Mouse (Mus musculus) left cerebral cortex, adult 9 months (tissue): ENCODE measurements around the gene Ceacam16.
A peak's percentile ranks its signal among the peaks of the same experiment; 100 is the strongest.

Source experiments
- DNase-seq, 2 experiments: peaks; one replicate each; pipeline ENCODE4 v3.0.0; 2022; ENCODE audit warnings: low spot score in 2 of 2

Ceacam16 gene

GRCm38 (mm10) chr7:19861199-19861598 is at the start of gene Ceacam16:
TSS of gene Ceacam16 (minus strand) at chr7:19861299.
- no peak for DNase-seq

DNA sequence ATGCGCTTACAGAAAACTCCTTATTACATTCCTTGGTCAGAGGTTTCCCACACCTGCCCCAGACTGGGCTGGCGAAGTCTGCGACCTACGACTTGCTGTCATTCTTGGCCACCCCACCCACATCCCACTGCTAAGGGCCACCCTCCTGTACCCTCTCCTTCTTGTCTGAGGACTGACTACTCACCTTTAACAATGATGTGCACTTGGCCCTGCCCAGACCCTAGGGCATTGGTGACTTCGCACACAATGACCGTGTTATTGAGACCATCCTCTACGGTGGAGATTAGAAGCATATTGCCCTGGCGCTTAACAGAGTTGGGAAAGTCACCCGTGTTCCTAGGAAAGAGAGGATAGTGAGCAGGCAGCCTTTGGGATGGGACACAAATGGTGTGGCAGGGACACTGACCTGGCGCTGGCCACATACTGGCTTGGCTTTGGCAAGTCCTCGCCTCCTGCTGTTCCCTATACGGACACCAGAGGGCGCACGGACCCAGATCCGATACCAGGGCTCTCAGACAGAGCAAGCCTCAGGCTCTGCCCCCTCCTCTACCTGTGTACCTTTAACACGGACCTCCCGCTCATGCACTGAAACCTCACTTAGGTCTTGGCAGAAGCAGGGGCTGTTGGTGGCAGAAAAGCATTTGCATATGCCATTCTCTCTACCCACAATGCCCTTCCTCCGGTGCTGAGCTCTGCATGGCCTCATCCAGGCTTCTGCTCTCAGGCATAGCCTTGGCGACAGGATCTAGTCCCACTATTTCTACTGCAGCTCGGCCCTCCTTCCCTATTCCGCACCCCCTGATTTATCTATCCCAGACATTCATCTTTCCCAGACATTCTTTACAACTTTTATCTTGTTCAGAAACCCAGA is 49.6 kb upstream of the Ceacam16 start:
- peak in 1 of 2 experiments; percentile 79 for DNase-seq

DNA sequence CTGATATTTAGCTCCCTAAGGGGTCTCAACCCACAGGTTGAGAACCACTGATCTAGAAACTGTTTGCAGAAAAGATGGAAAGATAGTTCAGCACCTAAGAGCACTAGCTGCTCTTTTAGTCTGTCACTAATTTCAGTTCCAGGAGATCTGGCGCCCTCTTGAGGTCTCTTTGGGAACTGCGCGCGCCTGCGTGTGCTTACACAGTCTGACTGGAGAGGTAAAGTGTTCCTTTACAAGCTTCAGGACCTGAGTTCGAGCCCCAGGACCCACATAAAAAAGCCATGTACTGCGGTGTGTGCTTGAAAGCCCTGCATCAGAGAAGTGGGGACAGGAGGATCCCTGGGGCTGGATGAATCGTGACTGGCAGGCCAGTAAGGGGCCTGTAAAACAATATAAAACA is 28.8 kb upstream of the Ceacam16 start:
- peak in 1 of 2 experiments; percentile 24 for DNase-seq

DNA sequence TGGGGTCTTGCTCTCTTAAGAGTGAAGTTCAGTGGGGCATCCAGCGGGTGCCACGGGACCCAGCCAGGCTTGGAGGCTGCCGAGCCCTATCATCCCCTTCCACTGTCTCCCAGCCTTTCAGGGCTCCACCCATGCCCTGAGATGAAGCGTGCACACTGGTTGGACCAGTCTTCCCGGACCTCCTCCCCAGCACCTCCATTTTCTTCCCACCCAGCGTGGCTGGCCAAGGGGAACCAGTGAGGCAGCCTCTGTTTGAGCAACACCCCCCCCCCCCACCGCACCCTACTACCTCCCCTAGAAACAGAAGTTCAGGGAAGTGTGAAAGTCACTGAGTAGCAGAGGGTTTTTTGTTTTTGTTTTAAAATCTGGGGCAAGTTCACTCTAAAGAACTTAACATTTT is 26.8 kb upstream of the Ceacam16 start, which contains the start of gene Ceacam19:
Ceacam19 (minus strand) TSS at position 117 of the 400 bp plus-strand sequence.
- DNase-seq, result no peak

GRCm38 (mm10) chr7:19880754-19881153 is 19.7 kb upstream of the Ceacam16 start:
- no peak for DNase-seq

GRCm38 (mm10) chr7:19876781-19877425 is 15.8 kb upstream of the Ceacam16 start:
- no peak for DNase-seq

DNA sequence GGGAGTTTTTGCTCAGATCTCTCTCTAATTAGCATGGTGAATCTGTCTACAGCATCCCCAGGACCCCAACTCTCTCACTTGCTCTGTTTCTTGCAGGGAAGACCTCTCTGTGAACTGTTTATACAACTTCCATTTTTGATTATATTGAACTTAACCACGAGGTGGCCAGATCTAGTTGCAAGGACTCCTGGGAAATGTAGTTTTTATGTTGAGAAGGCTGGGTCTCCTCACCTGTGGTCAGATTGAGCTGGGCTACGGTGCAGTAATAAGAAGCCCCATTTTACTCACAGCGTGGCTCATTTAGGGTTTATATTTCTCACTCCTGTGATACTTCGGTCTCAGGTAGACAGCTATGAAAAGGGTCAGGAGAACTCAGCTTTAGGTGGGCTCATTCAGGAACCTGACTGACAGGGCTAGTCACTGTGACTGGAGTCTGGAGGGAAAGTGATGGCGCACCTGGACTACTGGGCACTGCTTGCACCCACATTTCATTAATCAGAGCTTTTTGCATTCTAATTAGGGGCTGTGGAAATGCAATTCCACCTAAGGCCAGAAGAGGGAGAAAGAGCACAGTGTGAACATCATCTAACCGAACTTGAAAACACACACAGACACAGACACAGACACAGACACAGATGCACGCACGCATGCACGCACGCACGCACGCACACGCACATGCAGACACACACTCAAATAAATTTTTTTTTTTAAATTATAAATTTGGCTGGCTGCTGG is 15.0 kb upstream of the Ceacam16 start:
- peak in 1 of 2 experiments; percentile 58 for DNase-seq

- no peak for DNase-seq
These were observed 11.0 kb upstream of the Ceacam16 start for GRCm38 (mm10) chr7:19871943-19872601.

- DNase-seq, result peak in 1 of 2 experiments; percentile 13
These were observed 10.1 kb upstream of the Ceacam16 start for GRCm38 (mm10) chr7:19871137-19871621.

GRCm38 (mm10) chr7:19867751-19868399 is 6.8 kb upstream of the Ceacam16 start:
- DNase-seq, result no peak

- no peak for DNase-seq
These were observed 5.4 kb upstream of the Ceacam16 start for GRCm38 (mm10) chr7:19866490-19866889.

- no peak for DNase-seq
These were observed 4.3 kb upstream of the Ceacam16 start for GRCm38 (mm10) chr7:19865246-19866036.

- DNase-seq, result no peak
These were observed 3.1 kb upstream of the Ceacam16 start for GRCm38 (mm10) chr7:19864241-19864640.

DNA sequence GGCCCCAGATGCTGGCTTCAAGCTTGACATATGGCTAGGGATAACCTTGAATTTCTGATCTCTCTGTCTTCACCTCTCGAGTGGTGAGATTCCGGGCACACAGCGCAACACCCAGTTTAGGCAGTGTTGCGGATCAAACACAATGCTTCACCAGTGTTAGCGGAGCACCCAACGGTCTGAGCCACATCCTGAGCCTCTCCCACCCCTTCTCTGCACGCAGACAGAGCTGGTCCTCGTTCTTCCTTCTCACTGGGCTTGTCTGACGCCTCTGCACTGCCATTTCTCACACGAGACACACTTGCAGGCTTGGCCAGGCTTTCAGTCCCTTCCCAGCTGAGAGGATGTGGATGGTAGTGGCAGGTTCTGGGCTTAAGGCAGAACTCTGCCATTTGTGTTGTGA is 1.4 kb downstream of the Ceacam16 start:
- no peak for DNase-seq

DNA sequence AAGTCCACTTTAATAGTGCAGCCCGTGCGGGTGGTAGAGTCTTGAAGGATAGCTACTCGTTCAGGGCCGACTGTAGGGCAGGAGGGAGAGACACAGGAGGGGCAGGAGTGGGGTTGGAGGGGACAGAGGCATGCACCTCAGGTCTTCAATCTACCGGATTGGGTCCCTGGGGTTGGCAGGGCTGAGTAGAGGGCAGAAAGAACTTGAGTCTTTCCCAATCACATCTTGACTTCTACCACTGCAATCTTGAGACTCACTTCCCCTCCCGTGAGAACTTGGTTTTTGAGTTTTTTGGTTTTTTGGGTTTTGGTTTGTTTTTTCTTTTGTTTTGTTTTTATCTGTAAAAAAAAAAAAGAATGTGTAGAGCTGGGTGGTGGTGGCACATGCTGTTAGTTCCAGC is 4.8 kb downstream of the Ceacam16 start:
- no peak for DNase-seq

- DNase-seq, result no peak
These were observed 5.4 kb downstream of the Ceacam16 start for GRCm38 (mm10) chr7:19855663-19856062.

GRCm38 (mm10) chr7:19853526-19853925 is 7.6 kb downstream of the Ceacam16 start:
- DNase-seq, result no peak

- peak in 1 of 2 experiments; percentile 16 for DNase-seq
These were observed 9.1 kb downstream of the Ceacam16 start, which contains the start of gene Gm19345 for GRCm38 (mm10) chr7:19851858-19852570. TSS of gene Gm19345 (plus strand) at chr7:19852003.

- DNase-seq, result no peak
These were observed 16.5 kb downstream of the Ceacam16 start for GRCm38 (mm10) chr7:19844521-19845171.
